Comparison of ENCODE assay signal across 16 mouse cellular contexts in the genomic region with DNA sequence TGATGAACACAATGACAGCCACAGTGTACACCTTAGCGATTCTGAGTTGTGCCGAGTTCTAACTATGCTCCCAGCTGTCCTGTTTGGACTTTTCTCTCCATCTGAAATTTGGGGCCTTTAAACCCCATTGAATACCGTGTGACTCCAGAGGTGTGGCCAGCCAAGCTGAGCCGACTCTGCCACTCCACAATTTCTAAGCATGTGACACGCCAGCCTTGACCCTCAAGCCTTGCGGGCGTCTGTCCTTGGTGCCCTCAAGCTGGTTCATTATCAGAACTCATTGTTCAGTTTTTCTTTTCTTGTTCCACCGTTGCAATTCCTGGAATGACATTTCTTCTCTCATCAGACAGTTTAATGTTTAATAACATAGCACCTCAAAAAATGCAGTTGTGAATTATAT.
DNase-seq lines count a peak whose midpoint lies in the region; ATAC-seq lines count a peak whose summit lies in the region.
"Had no signal": no experiment of that assay in that cellular context is flagged by ENCODE, and none has a peak within 500 bp of the region (broad histone marks: within the 10 kb centered on the region; RNA-seq: fewer than 3 reads in every experiment).

No protein-coding gene starts in this region.

- intact Hi-C loops in heart, postnatal 14 days (cut with DNase I): no loop called here

- peak; percentile 76 for DNase-seq in adrenal gland, adult 2 months
- no peak for DNase-seq in adrenal gland, postnatal 10 days
- DNase-seq in adrenal gland, postnatal 14 days: peak; percentile 43
- peak; percentile 54 to 79 for DNase-seq in adrenal gland, postnatal 36 days
- no peak for DNase-seq in heart, postnatal 14 days
- DNase-seq: cerebellum, adult 11 months; cerebellum, adult 18-20 months; cerebellum, adult 8-10 months; cerebellum, adult 9-11 months; cerebellum, postnatal 14 days; forebrain, postnatal 0 days had no signal

- H3K4me3 ChIP-seq in hindbrain, embryonic 16.5 days (ENCODE audit: low read length): no peak overlapping the region
- H3K4me3 ChIP-seq: embryonic facial prominence, embryonic 10.5 days; embryonic facial prominence, embryonic 12.5 days; forebrain, embryonic 13.5 days; forebrain, embryonic 15.5 days had no signal

- 81% methylated on average over 8 of the region's 8 CpGs for WGBS in hindbrain, embryonic 16.5 days

- H3K27me3 ChIP-seq in hindbrain, embryonic 16.5 days (replicated peaks; ENCODE audit: control insufficient read depth, insufficient read depth, low read length): no peaks in the 10 kb centered on the region
- H3K27me3 ChIP-seq: embryonic facial prominence, embryonic 12.5 days; forebrain, embryonic 15.5 days had no signal

- H3K4me1 ChIP-seq in hindbrain, embryonic 16.5 days (ENCODE audit: control insufficient read depth, insufficient read depth, low read depth, low read length): no peaks in the 10 kb centered on the region
- H3K4me1 ChIP-seq: embryonic facial prominence, embryonic 12.5 days had no signal

- H3K9ac ChIP-seq in hindbrain, embryonic 16.5 days (ENCODE audit: low read depth, low read length): no peak overlapping the region
- H3K9ac ChIP-seq: embryonic facial prominence, embryonic 12.5 days; forebrain, embryonic 13.5 days; forebrain, embryonic 15.5 days; forebrain, postnatal 0 days had no signal

- ATAC-seq in hindbrain, embryonic 16.5 days: no peak
- ATAC-seq: forebrain, embryonic 13.5 days; forebrain, embryonic 15.5 days; forebrain, postnatal 0 days had no signal

- no peaks in the 10 kb centered on the region for H3K36me3 ChIP-seq in hindbrain, embryonic 16.5 days (ENCODE audit: control insufficient read depth, insufficient read depth, low read length)
- H3K36me3 ChIP-seq: forebrain, embryonic 15.5 days had no signal

- H3K9me3 ChIP-seq in hindbrain, embryonic 16.5 days (ENCODE audit: control insufficient read depth, low read length): no peaks in the 10 kb centered on the region
- H3K9me3 ChIP-seq: embryonic facial prominence, embryonic 10.5 days; embryonic facial prominence, embryonic 12.5 days; forebrain, embryonic 13.5 days; forebrain, embryonic 15.5 days had no signal

- H3K4me2 ChIP-seq in hindbrain, embryonic 16.5 days (ENCODE audit: low read length): no peak overlapping the region
- H3K4me2 ChIP-seq: embryonic facial prominence, embryonic 12.5 days; forebrain, embryonic 13.5 days; forebrain, embryonic 15.5 days had no signal

- H3K27ac ChIP-seq in hindbrain, embryonic 16.5 days (ENCODE audit: low read depth, low read length): no peak overlapping the region
- H3K27ac ChIP-seq: embryonic facial prominence, embryonic 10.5 days; embryonic facial prominence, embryonic 12.5 days; forebrain, embryonic 13.5 days; forebrain, embryonic 15.5 days had no signal

Comparison
In these comparisons a context has a peak if more than half of its experiments do, and no peak if none do; other contexts are left out.
1. DNase-seq: peak in adrenal gland, adult 2 months (single experiment), adrenal gland, postnatal 14 days (single experiment) and adrenal gland, postnatal 36 days (2 of 2); none in adrenal gland, postnatal 10 days (single experiment) and heart, postnatal 14 days (0 of 2).